Mouse (Mus musculus) lung, embryonic 15.5 days (tissue): Measurements from ENCODE around the gene E030018B13Rik. TPM values are rescaled to one million over a fixed set of nuclear protein-coding genes. Genes with fewer than 3 reads are reported as not detected.

Experiments
- ATAC-seq: fragments of 200-750 bp; cut with Nextera tagmentation; 2 replicates; pipeline ENCODE4 v1.8.0; 2017; ENCODE audit warnings: moderate number of reproducible peaks, borderline replicate concordance; ENCODE audit not compliant: low FRiP score, low TSS enrichment; ENCODE audit errors: extremely low read depth
- H3K27ac ChIP-seq: fragments of 300-500 bp; sonication (generic); 2 replicates; pipeline ENCODE4 v1.5.1; 2015; ENCODE audit warnings: moderate library complexity, mild to moderate bottlenecking, inconsistent platforms
- H3K27me3 ChIP-seq: fragments of 300-500 bp; sonication (generic); 2 replicates; pipeline ENCODE4 v1.6.1; 2015; ENCODE audit warnings: inconsistent platforms
- H3K36me3 ChIP-seq: fragments of 300-500 bp; sonication (generic); 2 replicates; pipeline ENCODE4 v1.6.1; 2015; ENCODE audit warnings: inconsistent platforms
- H3K4me1 ChIP-seq: fragments of 300-500 bp; sonication (generic); 2 replicates; pipeline ENCODE4 v1.6.1; 2015; ENCODE audit warnings: inconsistent platforms
- H3K4me2 ChIP-seq: fragments of 300-500 bp; sonication (generic); 2 replicates; pipeline ENCODE4 v1.6.1; 2015; ENCODE audit warnings: inconsistent platforms, mild to moderate bottlenecking, moderate library complexity
- H3K4me3 ChIP-seq: fragments of 300-500 bp; sonication (generic); 2 replicates; pipeline ENCODE4 v1.5.1; 2015; ENCODE audit warnings: mild to moderate bottlenecking, inconsistent platforms
- H3K9ac ChIP-seq: fragments of 300-500 bp; sonication (generic); 2 replicates; pipeline ENCODE4 v1.6.1; 2015; ENCODE audit warnings: inconsistent platforms
- H3K9me3 ChIP-seq: fragments of 300-500 bp; sonication (generic); 2 replicates; pipeline ENCODE4 v1.6.1; 2016; ENCODE audit warnings: inconsistent platforms
- WGBS: fragments of 180-500 bp; shearing (Covaris S2); methylation state at CpG from one replicate; pipeline ENCODE4 v1.1.7; 2015; 5-methylcytosine and 5-hydroxymethylcytosine counted together
- polyA plus RNA-seq: library from polyadenylated mRNA; unstranded; fragments of >200 nt; fragmentation: Nextera tagmentation; extraction: Ambion mirVana; gene quantifications from 2 replicates; pipeline ENCODE4 v1.2.1, GENCODE M21; 2015

E030018B13Rik gene
- polyA plus RNA-seq, 1 experiment from 2014 or later = 0.15 TPM

GRCm38 (mm10) chr7:63910912-63911311, 5.7 kb upstream of the E030018B13Rik start:
- ATAC-seq = no peak
- whole genome bisulfite sequencing = 24% methylated on average over 4 of the region's 4 CpGs
- Histone ChIP-seq H3K4me3 (no peak overlapping the region), H3K36me3 (no peaks in the 10 kb centered on the region), H3K9me3 (no peaks in the 10 kb centered on the region), H3K27me3 (no peaks in the 10 kb centered on the region), H3K4me1 (peaks cover 65% of the 10 kb centered on the region), H3K4me2 (no peak overlapping the region), H3K9ac (no peak overlapping the region), H3K27ac (peak overlapping the region; percentile 86)

- H3K4me3 ChIP-seq = no peak overlapping the region
- no peaks in the 10 kb centered on the region for H3K27me3 ChIP-seq
- H3K9ac ChIP-seq = 0 out of 2 replicates have a peak overlapping the region, but pooled peaks have one; percentile 20
- peaks cover 65% of the 10 kb centered on the region for H3K4me1 ChIP-seq
- ATAC-seq = peak; percentile 47; the same call in 1 of the 2 replicates
- H3K27ac ChIP-seq = peak overlapping the region; percentile 86
- no peak overlapping the region for H3K4me2 ChIP-seq
- H3K36me3 ChIP-seq = no peaks in the 10 kb centered on the region
- WGBS = 26% methylated on average over 8 of the region's 8 CpGs
- no peaks in the 10 kb centered on the region for H3K9me3 ChIP-seq
These were observed 5.0 kb upstream of the E030018B13Rik start for GRCm38 (mm10) chr7:63911383-63912233.

GRCm38 (mm10) chr7:63912234-63912810, 4.3 kb upstream of the E030018B13Rik start:
- Histone ChIP-seq H3K9me3 (no peaks in the 10 kb centered on the region), H3K27ac (peak overlapping the region; percentile 86), H3K27me3 (no peaks in the 10 kb centered on the region), H3K4me2 (no peak overlapping the region), H3K36me3 (no peaks in the 10 kb centered on the region), H3K4me1 (peaks cover 65% of the 10 kb centered on the region), H3K4me3 (no peak overlapping the region), H3K9ac (0 out of 2 replicates have a peak overlapping the region, but pooled peaks have one; percentile 20)
- peak; percentile 56 for ATAC-seq
- WGBS = 29% methylated on average over 7 of the region's 7 CpGs

GRCm38 (mm10) chr7:63912924-63913723, 3.5 kb upstream of the E030018B13Rik start:
- ATAC-seq = no peak
- H3K27me3 ChIP-seq = no peaks in the 10 kb centered on the region
- H3K9me3 ChIP-seq = no peaks in the 10 kb centered on the region
- 50% methylated on average over 12 of the region's 12 CpGs for WGBS
- H3K4me3 ChIP-seq = no peak overlapping the region
- H3K4me2 ChIP-seq = no peak overlapping the region
- no peak overlapping the region for H3K9ac ChIP-seq
- peaks cover 66% of the 10 kb centered on the region for H3K4me1 ChIP-seq
- peak overlapping the region; percentile 86 for H3K27ac ChIP-seq
- H3K36me3 ChIP-seq = no peaks in the 10 kb centered on the region

GRCm38 (mm10) chr7:63913724-63914692, 2.6 kb upstream of the E030018B13Rik start:
- WGBS = 40% methylated on average over 10 of the region's 10 CpGs

GRCm38 (mm10) chr7:63914891-63915290, 1.8 kb upstream of the E030018B13Rik start:
- WGBS = 90% methylated on average over 2 of the region's 2 CpGs
- H3K4me3 ChIP-seq = no peak overlapping the region
- no peaks in the 10 kb centered on the region for H3K36me3 ChIP-seq
- H3K4me2 ChIP-seq = no peak overlapping the region
- H3K4me1 ChIP-seq = peaks cover 70% of the 10 kb centered on the region
- no peak for ATAC-seq
- H3K27me3 ChIP-seq = no peaks in the 10 kb centered on the region
- H3K9ac ChIP-seq = no peak overlapping the region
- H3K9me3 ChIP-seq = no peaks in the 10 kb centered on the region
- H3K27ac ChIP-seq = peak overlapping the region; percentile 86

More at GRCm38 (mm10) chr7:63913724-63914692, 2.6 kb upstream of the E030018B13Rik start:
- H3K4me1 ChIP-seq = peaks cover 63% of the 10 kb centered on the region
- H3K4me3 ChIP-seq = no peak overlapping the region
- peak overlapping the region; percentile 4; the same call in 1 of the 2 replicates for H3K4me2 ChIP-seq
- ATAC-seq = peak; percentile 32; the same call in 1 of the 2 replicates
- H3K27me3 ChIP-seq = no peaks in the 10 kb centered on the region
- H3K36me3 ChIP-seq = no peaks in the 10 kb centered on the region
- H3K9me3 ChIP-seq = no peaks in the 10 kb centered on the region
- H3K9ac ChIP-seq = no peak overlapping the region
- peak overlapping the region; percentile 86 for H3K27ac ChIP-seq

GRCm38 (mm10) chr7:63917693-63918092, 1.0 kb downstream of the E030018B13Rik start:
- Histone ChIP-seq H3K9ac (no peak overlapping the region), H3K27me3 (no peaks in the 10 kb centered on the region), H3K9me3 (no peaks in the 10 kb centered on the region), H3K4me3 (no peak overlapping the region), H3K27ac (no peak overlapping the region), H3K36me3 (no peaks in the 10 kb centered on the region), H3K4me2 (no peak overlapping the region), H3K4me1 (peaks cover 56% of the 10 kb centered on the region)
- ATAC-seq = no peak
- WGBS = 79% methylated on average over 6 of the region's 6 CpGs

- H3K9me3 ChIP-seq = no peaks in the 10 kb centered on the region
- H3K9ac ChIP-seq = no peak overlapping the region
- H3K4me1 ChIP-seq = peaks cover 51% of the 10 kb centered on the region
- no peaks in the 10 kb centered on the region for H3K27me3 ChIP-seq
- 83% methylated on average over 12 of the region's 12 CpGs for WGBS
- H3K4me3 ChIP-seq = no peak overlapping the region
- ATAC-seq = 0 out of 2 replicates have a peak, but pooled peaks have one; percentile 10
- no peaks in the 10 kb centered on the region for H3K36me3 ChIP-seq
- no peak overlapping the region for H3K4me2 ChIP-seq
- H3K27ac ChIP-seq = no peak overlapping the region
These were observed 2.4 kb downstream of the E030018B13Rik start for GRCm38 (mm10) chr7:63918771-63919768.

GRCm38 (mm10) chr7:63921909-63922562, 5.4 kb downstream of the E030018B13Rik start:
- H3K36me3 ChIP-seq = no peaks in the 10 kb centered on the region
- H3K9ac ChIP-seq = no peak overlapping the region
- WGBS = 64% methylated on average over 8 of the region's 8 CpGs
- ATAC-seq = no peak
- H3K4me3 ChIP-seq = no peak overlapping the region
- no peak overlapping the region for H3K4me2 ChIP-seq
- H3K9me3 ChIP-seq = no peaks in the 10 kb centered on the region
- no peak overlapping the region for H3K27ac ChIP-seq
- peaks cover 68% of the 10 kb centered on the region for H3K4me1 ChIP-seq
- H3K27me3 ChIP-seq = no peaks in the 10 kb centered on the region
